In the genomic region with DNA sequence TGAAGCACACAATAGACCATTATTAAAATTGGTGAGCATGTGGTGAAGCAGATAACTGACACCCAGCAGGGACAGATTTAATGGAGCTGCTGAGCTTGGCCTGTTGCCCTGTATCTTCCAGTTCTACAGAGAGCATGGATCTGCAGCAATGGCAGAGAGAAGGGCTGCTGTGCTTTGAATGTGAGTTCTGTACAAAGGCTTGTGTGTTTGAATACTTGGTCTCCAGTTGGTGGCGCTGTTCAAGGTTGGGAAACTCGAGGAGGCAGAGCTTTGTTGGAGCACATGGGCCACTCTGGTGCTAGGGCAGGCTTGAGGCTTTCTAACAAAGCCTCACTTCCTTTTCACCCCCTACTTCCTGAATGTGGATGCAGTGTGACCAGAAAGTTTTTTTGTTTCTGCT, we compare ENCODE assay signal across 8 mouse cellular contexts.
A peak's percentile ranks its signal among the peaks of the same experiment; 100 is the strongest.
DNase-seq lines count a peak whose midpoint lies in the region.

No protein-coding gene starts in this region.

- DNase-seq in lung, postnatal 10 days = peak; percentile 1
- DNase-seq in lung, adult 18-20 months = no peak
- DNase-seq in embryo, embryonic 9.5 days (ENCODE audit: extremely low spot score) = peak; percentile 35
- DNase-seq in layer of hippocampus, adult 8-10 months (ENCODE audit: low spot score in 2 of 2) = peak; percentile 53 to 64
- peak; percentile 2 for DNase-seq in retina, postnatal 7 days (ENCODE audit: low read depth, low spot score)
- no peak for DNase-seq in urinary bladder, postnatal 36 days (ENCODE audit: low spot score in 2 of 2)
- no peak for DNase-seq in left cerebral cortex, postnatal 36 days (ENCODE audit: low spot score in 2 of 2)
- no peak for DNase-seq in gastrocnemius, postnatal 14 days

- intact Hi-C loops in left cerebral cortex, postnatal 36 days (cut with DNase I) = no loop called here
- intact Hi-C loops in gastrocnemius, postnatal 14 days (cut with DNase I; ENCODE audit: low total_unique reads) = no loop called here

Comparison
In these comparisons a context has a peak if more than half of its experiments do, and no peak if none do; other contexts are left out.
1. DNase-seq: peak in lung, postnatal 10 days (single experiment), embryo, embryonic 9.5 days (single experiment), layer of hippocampus, adult 8-10 months (2 of 2) and retina, postnatal 7 days (single experiment); none in lung, adult 18-20 months (0 of 2), urinary bladder, postnatal 36 days (0 of 2), left cerebral cortex, postnatal 36 days (0 of 2) and gastrocnemius, postnatal 14 days (single experiment).